Mouse (Mus musculus) intestine, embryonic 15.5 days (tissue): Measurements from ENCODE around the gene Spdye4b. TPM values are rescaled to one million over a fixed set of nuclear protein-coding genes. Genes with fewer than 3 reads are reported as not detected.
"Not testable (repeated sequence)": the region's sequence is repeated elsewhere in the genome, so short reads cannot be mapped to it uniquely, and the experiment has no call there.

ENCODE experiments used
- ATAC-seq: fragments of 200-750 bp; cut with Nextera tagmentation; 2 replicates; pipeline ENCODE4 v1.8.0; 2017; ENCODE audit warnings: moderate TSS enrichment, moderate library complexity
- H3K27ac ChIP-seq: fragments of 300-500 bp; sonication (generic); 2 replicates; pipeline ENCODE4 v1.5.1; 2015; ENCODE audit warnings: mild to moderate bottlenecking, inconsistent platforms
- H3K27me3 ChIP-seq: fragments of 300-500 bp; sonication (generic); replicated peaks from 2 replicates; pipeline ENCODE4 v1.6.1; 2015; ENCODE audit warnings: inconsistent platforms
- H3K36me3 ChIP-seq: fragments of 300-500 bp; sonication (generic); 2 replicates; pipeline ENCODE4 v1.6.1; 2015; ENCODE audit warnings: inconsistent platforms
- H3K4me1 ChIP-seq: fragments of 300-500 bp; sonication (generic); replicated peaks from 2 replicates; pipeline ENCODE4 v1.6.1; 2015; ENCODE audit warnings: inconsistent platforms
- H3K4me2 ChIP-seq: fragments of 300-500 bp; sonication (generic); replicated peaks from 2 replicates; pipeline ENCODE4 v1.6.1; 2015; ENCODE audit warnings: mild to moderate bottlenecking, inconsistent platforms
- H3K4me3 ChIP-seq: fragments of 300-500 bp; sonication (generic); replicated peaks from 2 replicates; pipeline ENCODE4 v1.5.1; 2015; ENCODE audit warnings: inconsistent platforms
- H3K9ac ChIP-seq: fragments of 300-500 bp; sonication (generic); 2 replicates; pipeline ENCODE4 v1.6.1; 2015; ENCODE audit warnings: inconsistent platforms
- H3K9me3 ChIP-seq: fragments of 300-500 bp; sonication (generic); 2 replicates; pipeline ENCODE4 v1.6.1; 2016; ENCODE audit warnings: inconsistent platforms
- WGBS: fragments of 180-500 bp; shearing (Covaris S2); methylation state at CpG from one replicate; pipeline ENCODE4 v1.1.7; 2015; 5-methylcytosine and 5-hydroxymethylcytosine counted together
- polyA plus RNA-seq: library from polyadenylated mRNA; unstranded; fragments of >200 nt; fragmentation: Nextera tagmentation; extraction: Ambion mirVana; gene quantifications from 2 replicates; pipeline ENCODE4 v1.2.1, GENCODE M21; 2015

Gene Spdye4b
- not detected in 2 replicates for polyA plus RNA-seq

DNA sequence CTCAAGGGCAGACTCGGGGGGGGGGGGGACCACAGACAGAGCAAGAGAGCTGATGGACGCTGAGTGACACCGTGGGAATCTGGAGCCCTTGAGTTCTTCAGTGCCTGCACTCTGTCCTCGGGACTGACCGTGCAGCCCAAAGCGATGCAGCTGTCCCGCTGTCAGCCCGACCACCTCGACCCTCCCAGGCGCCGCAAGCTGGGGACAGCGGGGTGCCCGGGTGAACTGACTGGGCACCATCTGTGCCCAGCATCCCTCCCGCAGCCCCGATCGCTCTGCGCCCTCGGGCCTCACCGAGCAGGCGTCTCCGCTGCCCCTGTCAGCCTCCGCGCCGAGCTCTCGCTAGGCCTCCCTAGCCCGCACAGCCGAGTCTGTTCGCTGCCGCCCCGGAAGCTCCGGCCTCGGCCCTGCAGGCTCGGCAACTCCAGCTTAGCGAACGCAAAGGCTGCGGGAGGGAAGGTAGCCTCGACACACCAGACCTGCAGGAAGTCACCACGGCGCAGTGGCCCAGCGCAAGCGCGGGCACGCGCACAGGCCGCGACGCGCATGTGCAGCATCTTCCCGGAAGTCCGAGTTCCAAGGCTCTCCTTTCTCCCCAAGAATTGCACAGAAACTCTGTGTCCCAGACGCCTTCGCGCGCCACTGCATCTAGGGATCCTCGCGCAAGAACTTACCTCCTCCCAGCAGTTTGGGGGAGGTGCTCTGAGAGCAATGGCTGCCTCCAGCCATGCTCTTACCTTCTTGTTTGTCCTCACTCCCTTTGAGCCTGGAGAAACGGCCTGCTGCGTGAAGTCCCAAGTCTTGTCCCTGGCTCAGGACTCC, at the start of gene Spdye4b, which contains the start of gene Rbak:
TSS of gene Spdye4b (plus strand) at position 763 of the 822 bp plus-strand sequence.
TSS of gene Rbak (minus strand) at position 521 of the 822 bp plus-strand sequence.
- H3K4me3 ChIP-seq, result peak within 1 kb of the TSS; percentile 77
- H3K36me3 ChIP-seq, result peaks cover 17% of the 10 kb centered on the region
- H3K27me3 ChIP-seq, result no peaks in the 10 kb centered on the region
- WGBS, result under 1% methylated on average over 57 of the region's 58 CpGs
- 0 out of 2 replicates have a peak, but pooled peaks cover 7% of the 10 kb centered on the region for H3K4me1 ChIP-seq
- H3K4me2 ChIP-seq, result peak within 1 kb of the TSS; percentile 80
- ATAC-seq, result peak; percentile 99
- peak within 1 kb of the TSS; percentile 95 for H3K9ac ChIP-seq
- H3K27ac ChIP-seq, result peak within 1 kb of the TSS; percentile 78
- no peaks in the 10 kb centered on the region for H3K9me3 ChIP-seq

DNA sequence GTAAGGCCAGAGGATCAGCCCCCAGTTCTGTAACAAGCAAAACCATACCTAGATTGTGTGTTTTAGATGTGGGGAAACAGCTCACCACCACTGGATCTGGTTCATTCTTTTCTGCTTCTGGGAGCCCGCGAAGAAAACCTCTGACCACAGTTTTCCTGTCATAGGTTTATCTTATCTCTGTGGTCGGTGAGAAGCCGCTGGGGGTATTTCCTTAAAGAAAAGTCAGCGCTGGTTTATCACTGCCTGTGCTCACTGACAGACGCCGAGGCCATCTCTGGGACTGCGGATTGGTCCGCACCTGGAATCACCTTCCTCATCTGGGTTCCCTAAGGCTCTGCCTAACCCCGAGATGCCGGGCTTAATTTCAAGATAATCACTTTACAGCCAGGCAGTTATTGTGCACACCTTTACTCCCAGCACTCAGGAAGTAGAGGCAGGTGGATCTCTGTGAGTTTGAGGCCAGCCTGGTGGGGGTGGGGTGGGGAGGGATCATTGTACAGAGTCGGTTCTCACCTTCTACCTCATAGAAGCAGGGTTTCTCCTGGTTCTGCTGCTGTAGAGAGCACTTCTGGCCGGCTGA, 47.8 kb upstream of the Spdye4b start:
- no peaks in the 10 kb centered on the region for H3K27me3 ChIP-seq
- H3K4me3 ChIP-seq, result no peak overlapping the region
- peak; percentile 45; the same call in 1 of the 2 replicates for ATAC-seq
- H3K9ac ChIP-seq, result no peak overlapping the region
- no peak overlapping the region for H3K27ac ChIP-seq
- H3K9me3 ChIP-seq, result no peaks in the 10 kb centered on the region
- H3K4me1 ChIP-seq, result no peaks in the 10 kb centered on the region
- WGBS, result 55% methylated on average over 13 of the region's 13 CpGs
- no peaks in the 10 kb centered on the region for H3K36me3 ChIP-seq
- no peak overlapping the region for H3K4me2 ChIP-seq

DNA sequence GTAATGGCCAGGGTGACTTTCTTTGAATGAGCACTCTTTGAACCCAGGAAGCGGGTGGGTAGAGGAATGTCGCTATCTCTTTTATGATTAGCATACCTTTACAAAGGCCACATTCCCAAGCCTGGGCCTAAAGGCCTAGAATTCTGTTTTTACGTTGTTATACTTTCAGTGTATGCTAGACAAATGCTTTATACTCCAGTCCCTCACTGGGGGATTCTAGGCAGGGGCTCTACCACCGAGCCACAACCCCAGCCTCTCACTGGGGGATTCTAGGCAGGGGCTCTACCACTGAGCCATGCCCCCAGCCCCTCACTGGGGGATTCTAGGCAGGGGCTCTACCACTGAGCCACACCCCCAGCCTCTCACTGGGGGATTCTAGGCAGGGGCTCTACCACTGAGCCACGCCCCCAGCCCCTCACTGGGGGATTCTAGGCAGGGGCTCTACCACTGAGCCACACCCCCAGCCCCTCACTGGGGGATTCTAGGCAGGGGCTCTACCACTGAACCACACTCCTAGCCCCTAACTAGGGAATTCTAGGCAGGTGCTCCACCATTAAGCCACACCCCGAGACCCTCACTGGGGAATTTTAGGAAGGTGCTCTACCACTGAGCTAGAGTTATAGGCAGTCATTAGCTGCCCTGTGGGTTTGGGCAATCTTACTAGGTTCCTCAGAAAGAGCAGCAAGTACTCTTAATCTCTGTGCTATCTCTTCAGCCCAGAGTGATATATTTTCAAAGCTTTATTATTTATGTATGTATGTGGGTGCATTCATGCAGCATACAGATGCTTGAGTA, 46.4 kb upstream of the Spdye4b start:
- not testable (repeated sequence) for H3K4me3 ChIP-seq, H3K4me1 ChIP-seq, H3K9me3 ChIP-seq, ATAC-seq, H3K36me3 ChIP-seq, H3K27me3 ChIP-seq, H3K9ac ChIP-seq, H3K4me2 ChIP-seq, H3K27ac ChIP-seq
- WGBS, result 79% methylated on average over 3 of the region's 6 CpGs

DNA sequence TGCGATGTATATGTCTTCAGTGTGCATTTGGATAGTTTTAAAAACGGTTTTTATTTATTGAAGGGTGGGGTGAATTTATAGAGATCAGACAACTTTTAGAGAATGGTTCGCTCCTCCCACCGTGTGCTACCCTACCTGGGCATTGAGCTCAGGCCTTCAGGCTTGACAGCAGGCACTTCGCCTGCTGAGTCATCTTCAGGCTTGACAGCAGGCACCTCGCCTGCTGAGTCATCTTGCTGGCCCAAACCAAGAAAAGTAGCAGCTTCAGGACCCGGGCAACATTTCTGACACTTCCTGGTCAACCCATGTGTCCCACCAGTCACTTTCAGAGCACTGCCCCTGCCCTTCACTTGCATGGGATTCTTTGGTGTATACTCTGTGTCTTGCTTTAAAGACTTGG, 45.8 kb upstream of the Spdye4b start:
- Histone ChIP-seq H3K27ac (no peak overlapping the region), H3K27me3 (no peaks in the 10 kb centered on the region), H3K9me3 (no peaks in the 10 kb centered on the region), H3K36me3 (no peaks in the 10 kb centered on the region), H3K4me1 (no peaks in the 10 kb centered on the region), H3K9ac (no peak overlapping the region), H3K4me3 (no peak overlapping the region), H3K4me2 (no peak overlapping the region)
- no peak for ATAC-seq
- WGBS, result 87% methylated on average over 7 of the region's 7 CpGs

DNA sequence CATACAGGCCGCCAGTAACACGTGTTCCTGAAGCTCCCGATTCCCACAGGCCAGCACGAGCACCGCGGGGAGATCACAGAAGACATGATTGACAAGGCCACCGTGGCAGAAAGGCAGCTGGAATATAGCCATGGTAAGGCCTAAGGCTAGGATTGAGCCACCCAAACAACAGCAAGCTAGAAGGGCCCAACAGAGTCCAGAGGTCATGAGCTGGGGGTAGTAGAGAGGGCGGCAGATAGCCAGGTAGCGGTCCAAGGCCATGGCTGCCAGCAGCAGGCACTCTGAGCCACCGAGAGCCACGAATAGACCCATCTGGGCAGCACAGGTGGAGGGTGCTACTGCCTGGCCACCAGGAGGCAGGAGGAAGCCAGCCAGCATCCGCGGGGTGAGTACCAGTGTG, 43.2 kb upstream of the Spdye4b start:
- Histone ChIP-seq H3K4me2 (no peak overlapping the region), H3K9ac (no peak overlapping the region), H3K9me3 (no peaks in the 10 kb centered on the region), H3K27ac (no peak overlapping the region), H3K27me3 (no peaks in the 10 kb centered on the region), H3K4me1 (no peaks in the 10 kb centered on the region), H3K36me3 (no peaks in the 10 kb centered on the region), H3K4me3 (no peak overlapping the region)
- WGBS, result 82% methylated on average over 13 of the region's 13 CpGs
- peak; percentile 59; the same call in 1 of the 2 replicates for ATAC-seq

DNA sequence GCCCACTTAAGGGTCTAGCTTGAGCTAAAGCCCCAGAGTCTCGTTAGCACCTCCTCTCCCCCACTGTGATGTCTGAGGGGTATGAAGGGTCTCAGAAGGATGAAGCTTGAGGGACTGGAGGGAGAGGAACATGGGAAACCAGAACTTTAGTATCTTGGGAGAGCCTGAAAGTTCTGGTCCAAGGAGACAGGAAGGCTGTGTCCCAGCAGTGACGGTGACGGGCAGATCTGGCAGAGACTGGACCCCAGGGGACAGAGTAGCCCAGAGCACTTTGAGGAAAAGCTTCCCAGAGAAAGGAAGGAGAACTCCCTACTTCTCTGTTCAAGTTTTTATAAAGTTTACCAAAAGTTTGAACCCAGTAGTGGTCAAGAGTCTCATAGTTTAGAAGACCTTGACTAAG, 33.3 kb upstream of the Spdye4b start, which contains the start of gene Olfr718-ps1:
TSS of gene Olfr718-ps1 (minus strand) at position 101 of the 400 bp plus-strand sequence.
- WGBS, result 72% methylated on average over 3 of the region's 3 CpGs
- Histone ChIP-seq H3K36me3 (no peaks in the 10 kb centered on the region), H3K9me3 (no peaks in the 10 kb centered on the region), H3K27me3 (no peaks in the 10 kb centered on the region), H3K4me3 (no peak within 1 kb of the TSS), H3K27ac (no peak within 1 kb of the TSS), H3K4me1 (no peaks in the 10 kb centered on the region), H3K9ac (no peak within 1 kb of the TSS), H3K4me2 (no peak within 1 kb of the TSS)
- ATAC-seq, result no peak

DNA sequence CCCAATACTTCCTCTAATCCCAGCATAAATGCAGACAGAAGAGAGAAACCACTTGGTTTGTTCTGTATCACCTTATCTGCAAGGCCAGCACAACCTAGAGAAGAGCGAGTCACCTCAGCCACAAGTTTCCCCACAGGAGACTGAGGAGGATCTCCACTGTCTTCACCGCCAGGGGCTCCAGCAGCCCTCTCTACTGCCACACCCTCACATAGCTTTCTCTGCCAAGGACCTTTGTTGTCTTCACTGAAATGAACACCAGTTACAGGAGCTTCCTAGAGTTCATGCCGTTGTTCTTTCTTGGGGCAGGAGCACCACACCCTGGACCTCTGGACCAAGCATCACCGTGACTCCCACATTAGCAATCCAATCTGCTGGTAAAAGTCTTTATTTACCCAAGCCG, 32.2 kb upstream of the Spdye4b start:
- 83% methylated on average over 5 of the region's 5 CpGs for WGBS
- ATAC-seq, result no peak

DNA sequence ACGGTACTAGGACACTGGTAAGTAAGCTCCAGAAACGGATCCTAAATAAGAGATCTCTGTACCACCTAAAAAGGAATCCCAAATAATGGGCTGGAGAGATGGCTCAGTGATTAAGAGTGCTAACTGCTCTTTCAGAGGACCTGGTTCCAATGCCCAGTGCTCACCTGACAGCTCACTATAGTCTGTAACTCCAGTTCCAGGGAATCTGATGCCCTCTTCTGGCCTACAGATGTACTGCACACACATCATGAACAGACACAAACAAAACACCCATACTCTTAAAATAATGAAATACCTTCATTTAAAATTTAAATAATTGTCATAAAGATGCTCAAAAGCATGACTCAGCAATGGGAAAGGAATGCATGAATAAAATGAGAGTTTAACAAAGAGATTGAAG, 31.3 kb upstream of the Spdye4b start:
- Histone ChIP-seq H3K9ac (no peak overlapping the region), H3K27ac (no peak overlapping the region), H3K4me1 (no peaks in the 10 kb centered on the region), H3K27me3 (no peaks in the 10 kb centered on the region), H3K9me3 (no peaks in the 10 kb centered on the region), H3K4me3 (no peak overlapping the region), H3K36me3 (no peaks in the 10 kb centered on the region), H3K4me2 (no peak overlapping the region)
- WGBS, result 82% methylated on average over 2 of the region's 2 CpGs
- no peak for ATAC-seq

More for the DNA sequence above, 32.2 kb upstream of the Spdye4b start:
- H3K4me3 ChIP-seq, result no peak overlapping the region
- no peaks in the 10 kb centered on the region for H3K9me3 ChIP-seq
- H3K4me2 ChIP-seq, result no peak overlapping the region
- H3K27me3 ChIP-seq, result no peaks in the 10 kb centered on the region
- H3K36me3 ChIP-seq, result no peaks in the 10 kb centered on the region
- no peak overlapping the region for H3K27ac ChIP-seq
- no peak overlapping the region for H3K9ac ChIP-seq
- H3K4me1 ChIP-seq, result no peaks in the 10 kb centered on the region

DNA sequence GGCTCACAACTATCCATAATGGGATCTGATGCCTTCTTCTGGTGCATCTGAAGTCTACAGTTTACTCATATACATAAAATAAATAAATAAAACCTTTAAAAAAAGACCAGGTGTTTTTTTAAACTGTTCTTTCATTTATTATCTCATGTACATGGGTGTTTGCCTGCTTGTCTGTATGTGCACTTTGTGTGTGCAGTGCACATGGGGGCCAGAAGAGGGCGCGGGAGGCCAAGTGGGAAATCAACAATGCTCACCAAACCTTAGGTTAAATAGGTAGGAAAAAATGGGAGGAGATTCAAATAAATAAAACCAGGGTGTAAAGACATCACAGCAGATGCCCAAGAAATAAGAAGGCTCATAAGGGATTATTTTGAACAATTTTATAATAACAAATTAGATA, 30.8 kb upstream of the Spdye4b start:
- Histone ChIP-seq H3K36me3 (no peaks in the 10 kb centered on the region), H3K27me3 (no peaks in the 10 kb centered on the region), H3K4me1 (no peaks in the 10 kb centered on the region), H3K4me2 (no peak overlapping the region), H3K9ac (no peak overlapping the region), H3K4me3 (no peak overlapping the region), H3K9me3 (no peaks in the 10 kb centered on the region), H3K27ac (no peak overlapping the region)
- ATAC-seq, result no peak
- 87% methylated on average over 2 of the region's 2 CpGs for WGBS

DNA sequence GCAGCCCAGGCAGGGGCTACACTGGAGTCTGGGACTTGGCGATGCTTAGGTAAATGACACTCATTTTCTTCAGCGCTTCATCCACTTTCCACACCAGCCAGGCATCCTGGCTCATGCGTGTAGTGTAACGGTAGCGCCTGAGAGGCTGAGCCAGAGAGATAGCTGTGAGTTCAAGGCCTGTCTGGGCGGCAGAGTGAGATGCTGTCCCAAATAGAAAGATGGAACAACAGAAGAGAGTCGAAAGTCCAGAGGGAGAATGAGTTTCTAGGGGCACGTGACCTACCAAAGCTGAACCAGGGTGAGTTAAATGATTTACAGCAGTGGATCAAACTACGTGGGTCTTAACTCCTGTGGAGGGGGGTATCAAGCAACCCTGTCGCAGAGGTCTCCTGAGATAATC, 27.1 kb upstream of the Spdye4b start:
- no peaks in the 10 kb centered on the region for H3K36me3 ChIP-seq
- no peak overlapping the region for H3K4me3 ChIP-seq
- H3K27ac ChIP-seq, result no peak overlapping the region
- no peaks in the 10 kb centered on the region for H3K9me3 ChIP-seq
- H3K4me1 ChIP-seq, result 0 out of 2 replicates have a peak, but pooled peaks cover 5% of the 10 kb centered on the region
- no peak overlapping the region for H3K9ac ChIP-seq
- WGBS, result 87% methylated on average over 10 of the region's 10 CpGs
- H3K27me3 ChIP-seq, result peaks cover 6% of the 10 kb centered on the region
- no peak overlapping the region for H3K4me2 ChIP-seq
- no peak for ATAC-seq

DNA sequence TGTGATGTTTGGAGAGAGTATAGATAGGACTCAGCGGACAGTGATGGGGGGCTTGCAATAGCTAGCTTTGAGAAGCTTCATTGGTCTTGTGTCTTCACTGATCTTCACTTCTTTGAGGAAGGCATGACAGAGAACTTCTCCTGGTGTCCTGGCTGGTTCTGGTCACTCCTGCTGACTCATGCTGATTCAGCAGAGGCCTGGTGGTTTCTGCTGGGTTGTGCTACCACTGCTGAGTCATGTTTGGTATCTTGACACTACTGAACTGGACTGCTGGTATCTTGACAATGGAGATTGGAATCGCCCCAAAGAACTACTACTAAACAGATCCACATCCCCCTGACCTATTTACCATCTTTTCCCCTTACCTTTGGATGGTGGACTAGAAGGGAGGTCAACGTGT, 25.3 kb upstream of the Spdye4b start:
- no peak overlapping the region for H3K4me3 ChIP-seq
- ATAC-seq, result no peak
- H3K4me2 ChIP-seq, result no peak overlapping the region
- no peaks in the 10 kb centered on the region for H3K9me3 ChIP-seq
- H3K36me3 ChIP-seq, result no peaks in the 10 kb centered on the region
- H3K4me1 ChIP-seq, result 0 out of 2 replicates have a peak, but pooled peaks cover 5% of the 10 kb centered on the region
- 81% methylated on average over 3 of the region's 3 CpGs for WGBS
- H3K9ac ChIP-seq, result no peak overlapping the region
- H3K27ac ChIP-seq, result no peak overlapping the region
- H3K27me3 ChIP-seq, result peaks cover 17% of the 10 kb centered on the region

DNA sequence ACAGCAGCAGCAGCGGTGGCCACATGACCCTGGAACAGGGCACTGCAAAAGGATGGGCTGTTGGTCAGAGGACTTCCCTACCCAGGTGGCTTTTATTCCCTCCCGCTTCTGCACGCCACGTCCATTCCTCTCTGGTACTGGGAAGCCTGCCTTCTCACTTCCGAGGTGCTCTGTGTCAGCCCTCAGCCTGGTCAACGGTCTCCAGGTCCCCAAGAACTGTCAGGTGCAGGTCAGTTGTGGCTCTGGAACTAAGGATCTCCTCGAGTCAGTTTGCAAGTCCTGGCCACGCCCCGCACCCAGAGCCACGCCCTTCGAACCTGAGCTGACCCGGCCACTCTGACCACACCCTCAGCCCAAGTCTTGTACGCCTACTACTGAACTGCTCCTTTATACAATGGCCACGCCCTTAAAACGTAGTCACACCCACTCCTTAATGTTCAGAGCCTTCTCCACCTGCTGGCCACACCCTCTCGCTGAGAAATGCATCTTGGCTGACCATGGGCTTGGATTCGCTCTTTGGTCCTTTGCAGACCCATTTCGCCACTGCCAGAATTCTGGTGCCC, 15.2 kb upstream of the Spdye4b start:
- H3K4me2 ChIP-seq, result peak overlapping the region; percentile 40
- H3K27me3 ChIP-seq, result no peaks in the 10 kb centered on the region
- H3K4me1 ChIP-seq, result 0 out of 2 replicates have a peak, but pooled peaks cover 6% of the 10 kb centered on the region
- no peak overlapping the region for H3K4me3 ChIP-seq
- H3K9ac ChIP-seq, result no peak overlapping the region
- H3K27ac ChIP-seq, result no peak overlapping the region
- no peaks in the 10 kb centered on the region for H3K9me3 ChIP-seq
- WGBS, result 9% methylated on average over 18 of the region's 18 CpGs
- H3K36me3 ChIP-seq, result no peaks in the 10 kb centered on the region
- peak; percentile 95 for ATAC-seq
